Comparison of ENCODE assay signal across 21 mouse cellular contexts in the genomic region with DNA sequence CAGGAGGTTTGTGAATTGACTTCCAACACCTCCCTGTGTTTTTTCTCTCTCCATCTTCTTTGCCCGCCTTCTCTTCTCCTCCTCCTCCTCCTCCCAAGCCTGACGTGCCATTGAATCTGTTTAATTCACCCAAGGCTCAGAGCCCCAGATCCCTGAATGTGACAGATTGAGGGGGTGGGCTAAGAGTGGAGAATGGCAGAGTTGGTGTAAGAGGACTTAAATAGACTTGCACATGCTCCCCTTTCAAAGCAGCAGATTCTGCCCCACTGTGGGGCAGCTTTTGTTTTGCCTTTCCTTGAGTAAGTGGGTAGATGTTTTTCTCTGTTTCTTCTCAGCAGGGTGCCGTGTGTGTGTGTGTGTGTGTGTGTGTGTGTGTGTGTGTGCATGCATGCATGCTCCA.
DNase-seq lines count a peak whose midpoint lies in the region; ATAC-seq and TF ChIP-seq lines count a peak whose summit lies in the region.
"Had no signal": no experiment of that assay in that cellular context is flagged by ENCODE, and none has a peak within 500 bp of the region (broad histone marks: within the 10 kb centered on the region; RNA-seq: fewer than 3 reads in every experiment).

No protein-coding gene starts in this region.

- TF ChIP-seq POLR2A in embryonic fibroblast, embryonic 13.5 days (IDR thresholded peaks at IDR 0.05; ENCODE audit: low read depth, low read length), result no peak

- ATAC-seq in activated CD4-positive, CD25-positive, alpha-beta regulatory T cell, adult 4 months, result no peak

- H3K4me3 ChIP-seq in embryonic fibroblast, embryonic 13.5 days (ENCODE audit: insufficient read depth, low read length), result no peak overlapping the region
- H3K4me3 ChIP-seq: embryonic facial prominence, embryonic 13.5 days; heart, embryonic 10.5 days; left cerebral cortex, adult 2 months; neural tube, embryonic 13.5 days had no signal

- DNase-seq in left cerebral cortex, adult 11 months (ENCODE audit: low spot score), result peak; percentile 19
- no peak for DNase-seq in left cerebral cortex, postnatal 4 days
- DNase-seq in frontal cortex, postnatal 36 days (ENCODE audit: low spot score in 2 of 2), result peak; percentile 28 to 50
- peak; percentile 21 to 87 for DNase-seq in left cerebral cortex, postnatal 25 days (ENCODE audit: low spot score in 2 of 2)
- DNase-seq in gastrocnemius, postnatal 14 days, result no peak
- DNase-seq: adrenal gland, adult 2 months; cerebellum, adult 11-12 months; cerebellum, postnatal 14 days; heart, postnatal 10 days; kidney, adult 18-20 months; kidney, postnatal 10 days; lung, postnatal 10 days; midbrain, embryonic 14.5 days; spleen, adult 18-20 months; thymus, postnatal 36 days had no signal

- peaks cover 16% of the 10 kb centered on the region for H3K4me1 ChIP-seq in embryonic fibroblast, embryonic 13.5 days (ENCODE audit: control insufficient read depth, insufficient read depth, low read length)
- H3K4me1 ChIP-seq: heart, embryonic 10.5 days; neural tube, embryonic 13.5 days had no signal

- TF ChIP-seq CTCF in embryonic fibroblast, embryonic 13.5 days (IDR thresholded peaks at IDR 0.05; ENCODE audit: borderline replicate concordance, insufficient read depth, low read length), result no peak

- H3K27ac ChIP-seq in embryonic fibroblast, embryonic 13.5 days (ENCODE audit: insufficient read depth, low read length), result peak overlapping the region; percentile 96; the same call in 1 of the 2 replicates
- H3K27ac ChIP-seq: embryonic facial prominence, embryonic 13.5 days; heart, embryonic 10.5 days; left cerebral cortex, adult 2 months; neural tube, embryonic 13.5 days had no signal

- intact Hi-C loops in left cerebral cortex, postnatal 4 days (cut with DNase I), result no loop called here
- intact Hi-C loops in left cerebral cortex, postnatal 25 days (cut with DNase I), result loop anchor here (5.0 kb wide), 1 partner anchor 62 kb away; a partner anchor contains a TSS
- intact Hi-C loops in gastrocnemius, postnatal 14 days (cut with DNase I; ENCODE audit: low total_unique reads), result no loop called here

Comparison
In these comparisons a context has a peak if more than half of its experiments do, and no peak if none do; other contexts are left out.
1. DNase-seq: peak in left cerebral cortex, adult 11 months (single experiment), frontal cortex, postnatal 36 days (2 of 2) and left cerebral cortex, postnatal 25 days (2 of 2); none in left cerebral cortex, postnatal 4 days (single experiment) and gastrocnemius, postnatal 14 days (single experiment).